10 mouse cellular contexts compared by ENCODE assay signal in genomic region chr14:24762468-24763274, GRCm38 (mm10).
DNase-seq lines count a peak whose midpoint lies in the region; ATAC-seq lines count a peak whose summit lies in the region.
"Had no signal": no experiment of that assay in that cellular context is flagged by ENCODE, and none has a peak within 500 bp of the region (broad histone marks: within the 10 kb centered on the region; RNA-seq: fewer than 3 reads in every experiment).

No protein-coding gene starts in this region.

- 15% methylated on average over 7 of the region's 7 CpGs for WGBS in hindbrain, embryonic 11.5 days
- 10% methylated on average over 7 of the region's 7 CpGs for WGBS in midbrain, embryonic 14.5 days

- DNase-seq in cerebellum, postnatal 10 days: peak; percentile 62 to 75
- DNase-seq in cerebellum, adult 18-20 months: no peak
- DNase-seq in ZHBTc4 (ENCODE audit: low read depth, low spot score): peak; percentile 18
- DNase-seq in hindbrain, embryonic 11.5 days (ENCODE audit: low spot score): peak; percentile 45
- DNase-seq in midbrain, embryonic 14.5 days: peak; percentile 70
- no peak for DNase-seq in spleen, postnatal 4 days (ENCODE audit: low spot score in 2 of 2)
- DNase-seq in layer of hippocampus, adult 8-10 months (ENCODE audit: low spot score in 2 of 2): no peak
- no peak for DNase-seq in layer of hippocampus, postnatal 10 days (ENCODE audit: low spot score in 2 of 2)
- DNase-seq: cerebellum, postnatal 36 days; thymus, adult 2 months had no signal

- H3K9me3 ChIP-seq in hindbrain, embryonic 11.5 days (ENCODE audit: control insufficient read depth, low read length): no peaks in the 10 kb centered on the region
- no peaks in the 10 kb centered on the region for H3K9me3 ChIP-seq in midbrain, embryonic 14.5 days (ENCODE audit: control insufficient read depth, low read length)

- no peaks in the 10 kb centered on the region for H3K27me3 ChIP-seq in hindbrain, embryonic 11.5 days (ENCODE audit: control insufficient read depth, insufficient read depth, low read length)
- no peaks in the 10 kb centered on the region for H3K27me3 ChIP-seq in midbrain, embryonic 14.5 days (ENCODE audit: control insufficient read depth, insufficient read depth, low read length)

- H3K9ac ChIP-seq in hindbrain, embryonic 11.5 days (ENCODE audit: low read depth, low read length): peak overlapping the region; percentile 11; the same call in 1 of the 2 replicates
- H3K9ac ChIP-seq in midbrain, embryonic 14.5 days (replicated peaks; ENCODE audit: low read length): 0 out of 2 replicates have a peak overlapping the region, but pooled peaks have one; percentile 18

- ATAC-seq in hindbrain, embryonic 11.5 days (ENCODE audit: low FRiP score): peak; percentile 69
- peak; percentile 49; the same call in 1 of the 2 replicates for ATAC-seq in midbrain, embryonic 14.5 days (ENCODE audit: low FRiP score, low TSS enrichment)

- H3K4me1 ChIP-seq in hindbrain, embryonic 11.5 days (replicated peaks; ENCODE audit: control insufficient read depth, insufficient read depth, low read length): peaks cover 15% of the 10 kb centered on the region
- peaks cover 56% of the 10 kb centered on the region for H3K4me1 ChIP-seq in midbrain, embryonic 14.5 days (ENCODE audit: control insufficient read depth, insufficient read depth, low read length)

- no peak overlapping the region for H3K4me2 ChIP-seq in hindbrain, embryonic 11.5 days (replicated peaks; ENCODE audit: low read depth, low read length)
- H3K4me2 ChIP-seq in midbrain, embryonic 14.5 days (ENCODE audit: low read length): no peak overlapping the region

- H3K4me3 ChIP-seq in hindbrain, embryonic 11.5 days (ENCODE audit: low read depth, low read length): no peak overlapping the region
- no peak overlapping the region for H3K4me3 ChIP-seq in midbrain, embryonic 14.5 days (replicated peaks; ENCODE audit: low read depth, low read length)

- H3K27ac ChIP-seq in hindbrain, embryonic 11.5 days (ENCODE audit: low read depth, low read length): peak overlapping the region; percentile 82
- peak overlapping the region; percentile 87 for H3K27ac ChIP-seq in midbrain, embryonic 14.5 days (replicated peaks; ENCODE audit: low read depth, low read length)

- H3K36me3 ChIP-seq in hindbrain, embryonic 11.5 days (ENCODE audit: control insufficient read depth, insufficient read depth, low read length): no peaks in the 10 kb centered on the region
- H3K36me3 ChIP-seq in midbrain, embryonic 14.5 days (ENCODE audit: control insufficient read depth, insufficient read depth, low read length): no peaks in the 10 kb centered on the region

Comparison
In these comparisons a context has a peak if more than half of its experiments do, and no peak if none do; other contexts are left out.
1. DNase-seq: peak in cerebellum, postnatal 10 days (2 of 2), ZHBTc4 (single experiment), hindbrain, embryonic 11.5 days (single experiment) and midbrain, embryonic 14.5 days (single experiment); none in cerebellum, adult 18-20 months (0 of 2), spleen, postnatal 4 days (0 of 2), layer of hippocampus, adult 8-10 months (0 of 2) and layer of hippocampus, postnatal 10 days (0 of 2).